ENCODE assay signal across 8 mouse cellular contexts in the genomic region with DNA sequence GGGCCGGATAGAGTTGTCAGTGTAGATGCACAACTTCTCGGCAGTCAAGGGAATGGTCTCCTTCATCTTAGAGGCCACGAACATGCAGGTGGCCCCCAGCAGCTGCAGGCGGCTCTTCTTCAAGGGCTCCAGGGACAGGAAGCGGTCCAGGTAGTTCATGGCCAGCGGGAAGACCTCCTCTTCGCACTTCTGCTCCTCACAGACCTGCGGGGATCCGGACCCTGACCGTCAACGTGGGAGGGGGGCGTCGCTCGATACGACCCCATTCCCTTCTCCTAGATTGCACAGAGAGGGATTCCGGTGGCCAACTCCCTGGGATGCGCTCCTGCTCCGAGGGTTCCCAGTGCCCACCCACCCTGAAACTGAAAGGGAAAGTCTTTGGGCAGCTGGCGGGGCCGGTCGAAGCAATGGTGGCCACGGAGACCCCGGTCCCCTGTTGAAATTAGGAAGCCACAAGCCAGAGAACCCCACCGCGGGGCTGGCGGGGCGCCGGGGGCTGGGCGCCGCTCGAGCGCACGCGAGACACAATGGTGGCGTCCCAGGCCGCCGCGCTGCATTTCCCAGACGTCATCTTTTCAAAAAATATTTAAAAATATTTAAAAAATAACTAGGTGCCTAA. TPM values are rescaled to one million over a fixed set of nuclear protein-coding genes. Genes with fewer than 3 reads are reported as not detected.
DNase-seq lines count a peak whose midpoint lies in the region; ATAC-seq and TF ChIP-seq lines count a peak whose summit lies in the region.

No protein-coding gene starts in this region.

- H3K4me1 ChIP-seq in heart, embryonic 14.5 days (ENCODE audit: control insufficient read depth in 2 of 2, insufficient read depth in 2 of 2, low read length in 2 of 2), result peaks cover 16 to 21% of the 10 kb centered on the region in 2 experiments
- H3K4me1 ChIP-seq in limb, embryonic 14.5 days (ENCODE audit: control insufficient read depth, insufficient read depth, low read length), result peaks cover 29% of the 10 kb centered on the region

- no peaks in the 10 kb centered on the region for H3K9me3 ChIP-seq in heart, embryonic 14.5 days (ENCODE audit: control insufficient read depth, low read length)
- H3K9me3 ChIP-seq in limb, embryonic 14.5 days (ENCODE audit: control insufficient read depth, low read length), result no peaks in the 10 kb centered on the region

- peak overlapping the region; percentile 74 to 84 for H3K4me3 ChIP-seq in heart, embryonic 14.5 days (ENCODE audit: control insufficient read depth in 1 of 2, insufficient read depth in 1 of 2, low read depth in 1 of 2, low read length in 2 of 2)
- H3K4me3 ChIP-seq in limb, embryonic 14.5 days (replicated peaks; ENCODE audit: low read length), result peak overlapping the region; percentile 64

- no peak for TF ChIP-seq POLR2A in limb, embryonic 14.5 days (IDR thresholded peaks at IDR 0.05; ENCODE audit: borderline replicate concordance, extremely low read depth, insufficient read depth, insufficient read length)

- peaks cover 43% of the 10 kb centered on the region for H3K36me3 ChIP-seq in heart, embryonic 14.5 days (ENCODE audit: control insufficient read depth, insufficient read depth, low read length)
- peaks cover 44% of the 10 kb centered on the region for H3K36me3 ChIP-seq in limb, embryonic 14.5 days (ENCODE audit: control insufficient read depth, insufficient read depth, low read length)

- peak overlapping the region; percentile 86 for H3K9ac ChIP-seq in heart, embryonic 14.5 days (ENCODE audit: low read length)
- peak overlapping the region; percentile 86 for H3K9ac ChIP-seq in limb, embryonic 14.5 days (ENCODE audit: low read depth, low read length, severe bottlenecking)

- no peak for ATAC-seq in heart, embryonic 14.5 days (ENCODE audit: insufficient number of reproducible peaks, insufficient read depth, low FRiP score, low read depth)
- no peak for ATAC-seq in limb, embryonic 14.5 days (ENCODE audit: low FRiP score, low read depth)

- H3K27ac ChIP-seq in heart, embryonic 14.5 days (replicated peaks in 1 of 2; ENCODE audit: control insufficient read depth in 1 of 2, insufficient read depth in 1 of 2, low read depth in 2 of 2, low read length in 2 of 2), result peak overlapping the region; percentile 34 to 96
- H3K27ac ChIP-seq in limb, embryonic 14.5 days (replicated peaks; ENCODE audit: low read depth, low read length), result peak overlapping the region; percentile 93

- peak overlapping the region; percentile 94 for H3K4me2 ChIP-seq in heart, embryonic 14.5 days (ENCODE audit: low read length)
- H3K4me2 ChIP-seq in limb, embryonic 14.5 days (replicated peaks; ENCODE audit: low read depth, low read length, severe bottlenecking), result peak overlapping the region; percentile 76

- peak; percentile 94 for DNase-seq in heart, adult 11 months
- DNase-seq in heart, adult 9 months (ENCODE audit: low spot score in 2 of 2), result no peak
- DNase-seq in adrenal gland, postnatal 25 days, result peak; percentile 18
- no peak for DNase-seq in limb, embryonic 14.5 days (ENCODE audit: low spot score)
- DNase-seq in neural tube, embryonic 10.5 days (ENCODE audit: extremely low spot score, low spot score), result peak; percentile 67
- DNase-seq in spleen, postnatal 36 days (ENCODE audit: low spot score in 2 of 2), result no peak
- no peak for DNase-seq in frontal cortex, postnatal 36 days (ENCODE audit: low spot score in 2 of 2)

- WGBS in heart, embryonic 14.5 days, result under 1% methylated on average over 39 of the region's 39 CpGs
- WGBS in limb, embryonic 14.5 days, result under 1% methylated on average over 39 of the region's 39 CpGs

- H3K27me3 ChIP-seq in heart, embryonic 14.5 days (ENCODE audit: control insufficient read depth, insufficient read depth, low read length), result no peaks in the 10 kb centered on the region
- no peaks in the 10 kb centered on the region for H3K27me3 ChIP-seq in limb, embryonic 14.5 days (ENCODE audit: control insufficient read depth, insufficient read depth, low read length)

RNA-seq across cellular contexts. Expression of a gene that starts 1.7 kb away (rescaled TPM):
- 111 and 117 TPM in 2 replicates for total RNA-seq in adrenal gland, postnatal 25 days (2021)
- 48.7 and 63.7 TPM in 2 replicates for polyA plus RNA-seq in heart, embryonic 14.5 days (2014; fragmentation: Nextera tagmentation; extraction: Ambion mirVana)
- 110 and 125 TPM in 2 replicates for polyA plus RNA-seq in limb, embryonic 14.5 days (2012; rRNA removed)
- polyA plus RNA-seq in limb, embryonic 14.5 days (2014; fragmentation: Nextera tagmentation; extraction: Ambion mirVana), result 127 and 147 TPM in 2 replicates

RNA-seq across cellular contexts. Expression of a gene that starts 23.1 kb away (rescaled TPM):
- total RNA-seq in adrenal gland, postnatal 25 days (2021), result 18.7 and 27.1 TPM in 2 replicates
- 16.1 and 19.2 TPM in 2 replicates for polyA plus RNA-seq in heart, embryonic 14.5 days (2014; fragmentation: Nextera tagmentation; extraction: Ambion mirVana)
- 24.9 and 46.5 TPM in 2 replicates for polyA plus RNA-seq in limb, embryonic 14.5 days (2012; rRNA removed)
- polyA plus RNA-seq in limb, embryonic 14.5 days (2014; fragmentation: Nextera tagmentation; extraction: Ambion mirVana), result 22.0 and 26.2 TPM in 2 replicates

RNA-seq across cellular contexts. Expression of a gene that starts 41.7 kb away (rescaled TPM):
- total RNA-seq in adrenal gland, postnatal 25 days (2021), result not detected in 2 replicates
- not detected in 2 replicates for polyA plus RNA-seq in heart, embryonic 14.5 days (2014; fragmentation: Nextera tagmentation; extraction: Ambion mirVana)
- 0.13 TPM in 1 of 2 replicates, not detected in the other for polyA plus RNA-seq in limb, embryonic 14.5 days (2012; rRNA removed)
- polyA plus RNA-seq in limb, embryonic 14.5 days (2014; fragmentation: Nextera tagmentation; extraction: Ambion mirVana), result not detected in 2 replicates

Comparison
In these comparisons a context has a peak if more than half of its experiments do, and no peak if none do; other contexts are left out.
1. DNase-seq: peak in heart, adult 11 months (single experiment), adrenal gland, postnatal 25 days (single experiment) and neural tube, embryonic 10.5 days (single experiment); none in heart, adult 9 months (0 of 2), limb, embryonic 14.5 days (single experiment), spleen, postnatal 36 days (0 of 2) and frontal cortex, postnatal 36 days (0 of 2).